Mouse (Mus musculus) testis, adult 2 months (tissue): ENCODE measurements at regions not wholly inside any gene's neighbourhood (a gene's known extent, or its start where the extent isn't known, plus 50 kb on each side); places are given as distances from the start of the nearest gene placed in this dataset.

Experiments
- CTCF ChIP-seq: fragments of 200-500 bp; IDR thresholded peaks from 2 replicates; pipeline ENCODE4 v1.5.1; 2012; ENCODE audit warnings: low read depth, mild to moderate bottlenecking, inconsistent platforms, low read length, moderate library complexity; ENCODE audit not compliant: control insufficient read depth, insufficient read depth, insufficient replicate concordance
- POLR2A ChIP-seq: fragments of 200-500 bp; IDR thresholded peaks from 2 replicates; pipeline ENCODE4 v1.6.1; 2012; ENCODE audit warnings: low read depth, mild to moderate bottlenecking, inconsistent platforms, low read length, moderate library complexity; ENCODE audit not compliant: control insufficient read depth

GRCm38 (mm10) chr4:58668368-58669153 is 114.9 kb upstream of the Lpar1 start:
- TF ChIP-seq CTCF, result no peak
- no peak for TF ChIP-seq POLR2A
